Mouse (Mus musculus): ENCODE data around the gene Tmem101.
A peak's percentile ranks its signal among the peaks of the same experiment; 100 is the strongest.

The Tmem101 gene

GRCm38 (mm10) chr11:102147213-102147989 is 8.8 kb downstream of the Tmem101 start:
- DNase-seq = no peak

GRCm38 (mm10) chr11:102146531-102146930 is 9.7 kb downstream of the Tmem101 start:
- DNase-seq = no peak

- no peak for DNase-seq
Observed at GRCm38 (mm10) chr11:102146005-102146404, 10.2 kb downstream of the Tmem101 start.

DNA sequence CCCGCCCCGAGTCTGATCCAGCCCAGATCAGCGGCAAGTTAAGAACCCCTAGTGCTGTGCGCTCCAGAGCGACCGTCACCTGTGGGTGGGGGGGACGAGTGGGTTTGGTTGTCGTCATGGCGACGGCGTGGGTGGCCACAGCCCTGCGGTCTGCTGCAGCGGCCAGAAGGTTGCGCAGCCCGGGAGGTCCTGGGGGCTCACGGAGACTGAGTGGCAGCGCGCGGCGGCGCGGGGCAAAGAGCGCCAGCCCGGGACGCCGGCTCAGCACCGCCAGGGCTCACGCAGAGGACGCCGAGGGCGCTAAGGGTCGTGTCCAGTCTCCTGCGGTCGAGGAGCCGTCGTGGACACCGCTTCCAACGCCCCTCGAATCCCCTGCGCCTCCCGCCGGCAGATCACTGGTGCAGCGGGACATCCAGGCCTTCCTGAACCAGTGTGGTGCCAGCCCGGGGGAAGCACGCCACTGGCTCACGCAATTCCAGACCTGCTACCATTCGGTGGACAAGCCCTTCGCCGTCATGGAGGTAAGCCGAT is 10.7 kb downstream of the Tmem101 start, which contains the start of gene Nags:
Nags (plus strand) TSS at position 43 of the 531 bp plus-strand sequence.
- no peak for DNase-seq

GRCm38 (mm10) chr11:102144957-102145470 is 11.2 kb downstream of the Tmem101 start:
- DNase-seq = no peak

GRCm38 (mm10) chr11:102142355-102142754 is 13.8 kb downstream of the Tmem101 start:
- DNase-seq = no peak

GRCm38 (mm10) chr11:102140508-102140907 is 15.7 kb downstream of the Tmem101 start:
- no peak for DNase-seq

DNA sequence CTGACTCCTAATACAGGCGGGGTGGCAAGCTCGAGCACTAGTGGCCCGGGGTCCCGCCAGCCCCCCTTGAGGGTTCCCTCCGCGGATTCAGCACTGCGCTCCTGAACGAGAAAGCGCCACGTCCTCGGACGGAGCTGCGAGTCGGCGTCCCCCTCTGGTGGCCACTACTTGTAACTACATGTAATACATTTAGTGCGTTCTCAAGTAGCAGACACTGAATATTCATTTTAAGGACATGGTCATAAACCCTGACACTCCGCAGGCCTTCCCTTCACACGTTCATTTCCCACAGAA is 17.8 kb downstream of the Tmem101 start:
- peak; percentile 94 for DNase-seq

GRCm38 (mm10) chr11:102137625-102138446 is 18.4 kb downstream of the Tmem101 start:
- peak; percentile 92 for DNase-seq

DNA sequence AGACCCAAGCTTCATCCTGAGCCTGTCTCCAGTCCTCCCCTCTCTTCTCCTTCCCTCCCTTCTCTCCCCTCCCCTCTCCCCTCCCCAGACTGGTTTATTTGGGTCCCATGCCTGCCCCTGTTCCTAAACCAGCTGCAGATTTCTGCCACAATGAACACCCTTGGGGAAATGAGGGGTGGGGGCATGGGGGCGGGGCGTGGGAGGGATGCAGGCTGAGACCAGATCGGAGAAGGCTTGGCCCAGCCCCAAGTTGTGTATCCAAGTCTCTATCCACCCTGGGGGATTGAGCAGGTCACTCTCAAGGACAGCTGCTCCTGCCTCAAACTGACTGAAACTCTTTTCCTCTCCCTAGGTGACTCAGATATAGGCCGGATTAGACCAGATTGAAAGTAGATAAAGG is 21.7 kb downstream of the Tmem101 start:
- DNase-seq = no peak

DNA sequence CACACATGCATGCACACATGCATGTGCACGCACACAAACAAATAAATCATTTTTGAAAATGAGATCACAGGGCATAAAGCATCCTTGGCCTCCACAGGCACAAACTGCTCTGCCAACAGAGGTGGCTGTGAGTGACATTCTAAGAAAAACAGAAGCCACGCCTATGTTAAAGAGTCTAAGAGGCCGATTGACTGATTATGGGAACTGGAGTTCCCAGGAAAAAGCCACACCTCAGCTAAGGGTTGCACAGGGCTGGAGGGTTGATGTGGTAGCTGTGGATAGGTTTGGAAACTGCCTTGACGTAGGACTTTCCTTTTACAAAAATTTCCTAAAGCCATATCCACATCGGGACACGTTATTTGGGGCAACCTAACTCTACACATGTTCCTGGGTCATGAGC is 38.8 kb downstream of the Tmem101 start:
- DNase-seq = no peak

DNA sequence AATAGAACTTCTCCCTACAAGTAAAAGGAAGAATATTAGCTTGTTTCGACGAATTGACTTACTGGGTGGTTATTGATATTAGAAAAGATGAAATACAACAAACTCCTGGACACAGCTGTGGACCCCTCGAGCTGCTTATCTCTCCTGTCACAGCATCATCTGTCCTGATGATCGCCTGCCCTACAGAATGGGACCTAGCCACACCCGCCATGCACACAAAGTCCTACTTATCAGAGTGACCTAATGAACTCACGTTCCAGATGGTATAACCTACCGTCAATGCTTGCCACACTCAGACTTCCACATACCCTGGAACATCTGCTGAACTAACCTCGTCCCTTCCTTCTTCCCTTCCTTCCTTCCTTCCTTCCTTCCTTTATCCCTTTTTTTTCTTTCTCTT is 40.0 kb downstream of the Tmem101 start:
- no peak for DNase-seq

GRCm38 (mm10) chr11:102111576-102111975 is 44.6 kb downstream of the Tmem101 start:
- DNase-seq = no peak

GRCm38 (mm10) chr11:102107732-102108131 is 48.5 kb downstream of the Tmem101 start, which contains the start of gene Pyy:
Gene Pyy, minus strand, starts transcription at chr11:102107832.
- no peak for DNase-seq

DNA sequence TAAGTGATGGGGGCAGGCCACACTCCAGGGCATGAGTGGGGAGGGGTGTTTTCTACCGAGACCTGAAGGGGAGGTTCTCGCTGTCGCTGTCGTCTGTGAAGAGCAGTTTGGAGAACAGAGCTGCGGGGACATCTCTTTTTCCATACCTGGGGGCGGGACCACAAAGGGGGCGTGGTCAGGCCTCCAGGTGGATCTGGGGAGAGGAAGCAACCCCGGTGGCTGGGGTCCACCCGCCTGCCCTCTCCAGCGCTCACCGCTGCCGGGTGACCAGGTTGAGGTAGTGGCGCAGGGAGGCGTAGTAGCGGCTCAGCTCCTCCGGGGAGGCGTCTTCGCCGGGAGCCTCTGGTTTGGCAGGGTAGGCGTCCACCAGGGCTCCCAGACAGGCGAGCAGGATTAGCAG is 49.3 kb downstream of the Tmem101 start:
- no peak for DNase-seq

All from heart, adult 11 months (tissue).